Mouse (Mus musculus) cerebellum, adult 2 months (tissue): ENCODE measurements around the gene Zfp59. TPM values are rescaled to one million over a fixed set of nuclear protein-coding genes. Genes with fewer than 3 reads are reported as not detected.
"Not testable (repeated sequence)": the region's sequence is repeated elsewhere in the genome, so short reads cannot be mapped to it uniquely, and the experiment has no call there.

ENCODE experiments used
- DNase-seq, 2 experiments: peaks; one replicate each; pipeline ENCODE4 v3.0.0; 2021
- H3K27ac ChIP-seq: fragments of 200-500 bp; 2 replicates; pipeline ENCODE4 v1.5.1; 2012; ENCODE audit warnings: low read length, control low read depth, inconsistent platforms; ENCODE audit not compliant: insufficient read depth
- H3K27me3 ChIP-seq: fragments of 200-500 bp; 2 replicates; pipeline ENCODE4 v1.6.1; 2012; ENCODE audit warnings: inconsistent platforms, mild to moderate bottlenecking, low read length, moderate library complexity; ENCODE audit not compliant: control insufficient read depth, insufficient read depth
- H3K4me1 ChIP-seq: fragments of 200-500 bp; 2 replicates; pipeline ENCODE4 v1.6.1; 2011; ENCODE audit warnings: low read length; ENCODE audit not compliant: control insufficient read depth, insufficient read depth
- H3K4me3 ChIP-seq: fragments of 200-500 bp; replicated peaks from 2 replicates; pipeline ENCODE3; 2011; ENCODE audit warnings: mild to moderate bottlenecking, low read depth, low read length, control low read depth; ENCODE audit not compliant: insufficient read depth
- CTCF ChIP-seq: fragments of 200-500 bp; IDR thresholded peaks from 2 replicates; pipeline ENCODE4 v1.5.1; 2011; ENCODE audit warnings: low read depth, mild to moderate bottlenecking, control low read depth, low read length, moderate library complexity, borderline replicate concordance; ENCODE audit not compliant: insufficient read depth
- POLR2A ChIP-seq: fragments of 200-500 bp; IDR thresholded peaks from 2 replicates; pipeline ENCODE4 v1.6.1; 2011; ENCODE audit warnings: low read length, control low read depth, borderline replicate concordance; ENCODE audit not compliant: insufficient read depth
- WGBS: fragments of 180-500 bp; shearing (Covaris S2); methylation state at CpG from one replicate; pipeline ENCODE4 v1.1.7; 2018; 5-methylcytosine and 5-hydroxymethylcytosine counted together
- polyA plus RNA-seq: library from polyadenylated mRNA; depleted of rRNA; stranded (reverse); fragments of >200 nt; gene quantifications from 2 replicates; pipeline ENCODE4 v1.2.3, GENCODE M21; 2012

The Zfp59 gene
- polyA plus RNA-seq, 1 experiment, result 4.0 TPM

DNA sequence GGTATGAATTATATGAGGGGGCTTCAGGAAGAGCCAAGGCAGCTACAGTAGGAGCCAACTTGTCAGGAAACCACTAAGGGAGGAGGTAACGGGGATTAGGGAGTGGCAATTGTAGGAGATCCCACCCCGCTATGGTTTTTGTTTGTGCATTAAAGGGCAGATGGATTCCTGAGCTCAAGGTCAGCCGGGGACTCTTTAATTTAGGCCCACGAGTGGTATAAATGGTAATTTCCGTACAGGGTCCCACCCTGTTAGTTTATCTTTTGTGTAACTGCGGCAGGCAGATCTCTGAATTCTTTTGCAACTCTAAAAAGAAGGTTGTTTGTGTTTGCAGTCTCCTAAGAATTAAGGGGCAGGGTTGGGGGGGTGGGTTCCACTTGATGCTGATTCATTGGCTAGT lies 1.7 kb downstream of the Zfp59 start:
- WGBS, result 92% methylated on average over 6 of the region's 6 CpGs
- DNase-seq, result no peak
- H3K4me1 ChIP-seq, result no peaks in the 10 kb centered on the region
- no peaks in the 10 kb centered on the region for H3K27me3 ChIP-seq
- TF ChIP-seq POLR2A (no peak), CTCF (no peak)
- H3K4me3 ChIP-seq, result no peak overlapping the region
- H3K27ac ChIP-seq, result no peak overlapping the region

DNA sequence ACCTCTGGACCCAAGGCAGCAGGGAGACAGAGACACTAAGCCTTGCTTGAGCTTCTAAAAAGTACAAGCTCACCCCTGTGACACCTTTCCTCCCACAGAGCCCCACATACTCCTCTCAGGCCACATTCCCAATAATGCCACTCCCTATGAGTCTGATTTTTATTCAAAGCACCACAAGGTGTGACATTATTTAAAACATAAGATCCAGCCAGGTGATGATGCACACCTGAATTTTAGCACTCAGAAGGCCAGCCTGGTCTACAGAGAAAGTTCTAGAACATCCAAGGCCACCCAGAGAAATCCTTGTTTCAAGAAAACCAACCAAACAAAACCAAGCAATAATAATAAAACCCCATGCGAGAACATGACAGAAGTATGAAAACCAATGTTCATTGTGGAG lies 18.8 kb downstream of the Zfp59 start, which contains the start of gene Zfp607a:
Zfp607a (plus strand) TSS at position 301 of the 400 bp plus-strand sequence.
- 94% methylated on average over 1 of the region's 1 CpGs for WGBS
- TF ChIP-seq POLR2A (no peak), CTCF (no peak)

DNA sequence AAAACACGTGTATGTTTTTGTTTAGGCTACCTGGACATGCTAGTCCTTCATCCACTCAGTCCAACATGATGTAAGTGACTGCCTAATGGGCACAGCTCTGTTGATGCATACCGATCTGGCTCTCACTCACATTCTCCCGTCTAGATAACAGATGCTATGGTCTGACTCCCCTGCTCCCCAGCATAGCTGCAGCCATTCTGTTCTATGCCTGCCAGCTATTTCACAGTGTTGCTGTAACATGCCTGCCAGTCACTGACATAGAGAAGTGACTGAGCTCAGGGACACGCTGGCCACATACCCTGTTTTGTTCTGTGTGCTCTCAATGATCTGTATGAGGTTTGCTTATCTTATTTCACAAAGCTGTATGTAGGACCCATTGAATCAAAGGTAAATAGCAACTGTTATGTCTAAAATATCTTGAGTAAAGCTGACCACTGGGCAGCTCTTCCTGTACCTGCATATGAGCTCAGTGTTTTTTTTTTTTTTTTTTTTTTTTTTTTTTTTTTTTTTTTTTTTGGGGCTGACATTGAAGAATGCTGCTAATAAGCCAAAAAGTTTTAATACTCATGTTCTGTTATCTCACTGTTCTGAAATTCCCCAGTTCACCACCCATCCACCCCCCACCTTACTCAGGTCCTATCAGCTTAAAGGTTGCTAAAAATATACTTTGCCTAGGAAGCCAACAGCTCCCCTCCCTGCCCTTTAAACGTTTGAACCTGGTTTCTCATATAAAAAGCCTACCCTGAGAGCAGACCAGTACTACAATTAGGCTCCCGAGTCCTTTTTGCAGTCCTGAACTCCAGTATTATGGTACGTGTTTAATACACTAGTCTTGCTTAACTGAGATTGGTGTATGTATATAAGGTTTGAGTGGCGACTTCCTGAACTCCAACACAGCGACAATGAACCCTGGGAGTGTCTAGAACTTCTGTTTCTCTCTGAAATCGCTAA lies 21.2 kb downstream of the Zfp59 start:
- H3K27me3 ChIP-seq, result no peaks in the 10 kb centered on the region
- H3K4me1 ChIP-seq, result no peaks in the 10 kb centered on the region
- TF ChIP-seq POLR2A (no peak), CTCF (no peak)
- no peak overlapping the region for H3K27ac ChIP-seq
- peak overlapping the region; percentile 79 for H3K4me3 ChIP-seq
- WGBS, result 5% methylated on average over 10 of the region's 10 CpGs
- peak in 1 of 2 experiments; percentile 30 for DNase-seq

More for the DNA sequence above, 18.8 kb downstream of the Zfp59 start, which contains the start of gene Zfp607a:
- Histone ChIP-seq H3K27me3 (no peaks in the 10 kb centered on the region), H3K4me3 (no peak within 1 kb of the TSS), H3K4me1 (no peaks in the 10 kb centered on the region), H3K27ac (no peak within 1 kb of the TSS)
- no peak for DNase-seq

DNA sequence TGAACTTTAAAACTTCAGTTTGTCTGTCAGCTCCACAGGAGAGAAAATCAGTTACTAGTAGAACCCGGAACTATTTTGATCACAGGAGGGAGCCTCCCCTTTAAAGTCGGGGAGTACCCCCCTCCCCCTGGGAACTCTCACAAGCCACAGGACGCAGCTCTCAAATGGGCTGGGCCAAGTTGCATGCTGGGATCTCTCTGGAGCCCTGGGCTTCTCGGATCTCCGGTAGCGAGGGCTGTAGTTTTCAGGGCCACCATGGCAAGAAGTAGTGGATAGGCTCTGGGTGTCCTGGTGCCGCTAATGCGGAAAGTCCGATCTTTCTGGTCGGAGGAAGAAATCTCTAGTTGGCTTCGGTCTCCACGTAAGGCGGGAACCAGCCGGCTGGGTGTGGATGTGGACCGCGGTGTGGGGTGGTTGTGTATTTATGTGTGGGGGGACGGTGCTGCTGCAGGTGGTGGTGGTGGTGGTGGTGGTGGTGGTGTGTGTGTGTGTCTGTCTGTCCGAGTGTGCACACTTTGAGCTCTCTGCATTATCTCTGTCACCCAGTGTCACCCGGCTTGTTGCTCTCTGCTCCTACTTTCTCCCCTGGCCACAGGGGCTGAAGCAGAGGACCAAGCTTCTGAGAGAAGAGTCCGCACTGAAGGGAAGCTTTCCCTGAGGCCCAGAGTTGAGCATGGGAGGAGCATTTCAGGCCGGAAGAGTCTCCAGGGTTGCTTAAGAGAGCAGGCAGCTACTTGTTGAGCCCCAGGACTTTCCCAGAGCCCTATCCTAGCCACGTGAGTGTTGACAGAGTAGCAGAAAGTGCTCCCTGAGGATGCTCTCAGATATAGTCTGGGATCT lies 22.2 kb downstream of the Zfp59 start:
- H3K27ac ChIP-seq, result no peak overlapping the region
- no peaks in the 10 kb centered on the region for H3K4me1 ChIP-seq
- peak overlapping the region; percentile 79 for H3K4me3 ChIP-seq
- TF ChIP-seq POLR2A, result no peak
- TF ChIP-seq CTCF, result no peak
- no peaks in the 10 kb centered on the region for H3K27me3 ChIP-seq
- DNase-seq, result peak; percentile 31 to 34
- under 1% methylated on average over 22 of the region's 22 CpGs for WGBS

DNA sequence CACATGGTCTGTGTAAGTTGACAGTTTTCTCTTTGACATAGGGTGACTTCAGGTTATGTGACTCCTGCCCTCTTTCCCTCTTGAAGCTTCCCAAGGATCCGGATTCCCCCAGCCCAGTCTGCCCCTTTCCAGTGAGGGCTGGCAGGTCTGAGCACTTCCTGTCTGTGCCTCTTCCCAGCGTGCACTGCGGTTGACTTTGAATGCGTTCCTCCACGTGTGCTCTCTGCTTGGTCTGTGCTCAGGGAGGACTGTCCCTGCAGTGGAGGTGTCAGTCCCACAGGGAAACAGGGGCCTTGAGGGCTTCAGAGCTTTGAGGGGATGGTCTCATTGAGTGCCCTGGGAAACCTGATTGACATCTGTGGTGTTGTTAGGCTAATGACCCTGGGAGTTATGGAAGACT lies 24.2 kb downstream of the Zfp59 start:
- not testable (repeated sequence) for DNase-seq, H3K27me3 ChIP-seq
- WGBS, result 79% methylated on average over 5 of the region's 5 CpGs

DNA sequence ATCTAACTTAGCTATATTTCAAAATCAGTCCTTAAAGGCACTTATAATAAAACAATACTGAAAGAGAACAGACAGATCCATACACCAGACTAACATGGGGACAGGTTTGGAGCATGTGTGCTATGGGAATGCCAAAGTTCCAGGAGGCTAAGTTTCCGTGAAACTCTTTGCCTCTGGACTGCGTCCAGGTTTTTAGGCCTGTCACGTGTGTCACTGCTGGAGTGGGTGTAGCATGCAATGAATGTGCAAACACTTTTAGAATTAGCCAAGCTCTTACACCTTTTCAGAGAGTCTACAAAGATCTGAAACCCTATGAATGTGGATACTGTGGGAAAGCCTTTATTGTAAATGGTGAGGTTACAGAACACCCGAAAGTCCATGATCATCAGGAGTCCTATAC lies 43.3 kb downstream of the Zfp59 start:
- TF ChIP-seq POLR2A (no peak), CTCF (no peak)
- WGBS, result 84% methylated on average over 4 of the region's 4 CpGs
- no peak overlapping the region for H3K27ac ChIP-seq
- H3K4me1 ChIP-seq, result no peaks in the 10 kb centered on the region
- DNase-seq, result no peak
- no peak overlapping the region for H3K4me3 ChIP-seq
- H3K27me3 ChIP-seq, result no peaks in the 10 kb centered on the region

More for the DNA sequence above, 24.2 kb downstream of the Zfp59 start:
- H3K4me3 ChIP-seq, H3K27ac ChIP-seq, H3K4me1 ChIP-seq: not testable (repeated sequence)

DNA sequence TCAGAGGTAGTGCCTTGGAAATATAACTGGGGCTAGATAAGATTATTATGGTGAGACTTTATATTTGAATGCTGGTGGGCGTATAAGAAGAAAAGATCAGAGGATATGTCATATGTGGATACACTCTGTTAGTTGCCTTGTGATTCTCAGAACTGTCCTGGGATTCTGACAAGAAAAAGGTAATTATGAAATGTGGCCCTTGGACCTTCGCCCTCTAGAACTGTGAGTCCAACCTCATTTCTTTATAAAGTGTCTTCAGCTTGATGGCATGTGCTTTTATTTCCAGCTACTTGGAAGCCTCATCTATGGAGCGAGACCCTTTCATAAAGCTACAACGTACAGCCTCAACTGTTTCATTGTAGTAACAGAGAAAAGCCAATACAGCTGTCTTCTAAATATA lies 62.2 kb downstream of the Zfp59 start:
- H3K27me3 ChIP-seq, result no peaks in the 10 kb centered on the region; the same call in 1 of the 2 replicates
- TF ChIP-seq CTCF (no peak), POLR2A (no peak)
- H3K4me3 ChIP-seq, result no peak overlapping the region
- H3K27ac ChIP-seq, result no peak overlapping the region
- 93% methylated on average over 4 of the region's 4 CpGs for WGBS
- H3K4me1 ChIP-seq, result no peaks in the 10 kb centered on the region
- no peak for DNase-seq
